Mouse (Mus musculus) C2C12 (cell line): ENCODE measurements around the gene Osgin1.

ENCODE experiments used
- CEBPB ChIP-seq: IDR thresholded peaks from one replicate; pipeline ENCODE4 v1.6.1; 2011; ENCODE audit warnings: low read depth, mild to moderate bottlenecking, control low read depth, moderate library complexity
- CTCF ChIP-seq: IDR thresholded peaks from one replicate; pipeline ENCODE4 v1.5.1; 2011; ENCODE audit not compliant: control insufficient read depth, insufficient read depth, insufficient read length
- MYOD1 ChIP-seq: IDR thresholded peaks from one replicate; pipeline ENCODE4 v1.6.1; 2011; ENCODE audit warnings: low read depth; ENCODE audit not compliant: control insufficient read depth, insufficient read length
- USF1 ChIP-seq: IDR thresholded peaks from one replicate; pipeline ENCODE4 v1.6.1; 2011; ENCODE audit warnings: low read depth, mild to moderate bottlenecking, control low read depth, moderate library complexity

DNA sequence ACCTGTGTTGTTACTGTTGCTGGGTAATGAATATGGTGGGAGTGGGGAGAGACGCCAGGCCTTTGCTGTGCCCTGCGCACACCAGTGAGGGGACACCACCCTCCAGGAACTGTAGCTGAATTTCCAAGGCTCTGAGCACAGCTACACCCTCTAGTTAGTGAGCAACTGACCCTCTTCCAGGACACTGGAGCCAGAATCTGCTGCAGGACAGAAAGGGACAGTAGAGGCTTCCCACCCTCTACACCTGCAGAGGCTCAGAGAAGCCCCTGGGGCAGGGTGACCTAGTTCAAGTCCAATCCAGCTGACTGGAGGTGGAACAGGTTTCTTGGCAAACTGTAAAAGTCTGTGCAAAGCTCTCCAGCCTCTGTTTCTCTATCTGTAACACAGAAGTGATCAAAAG is 5.5 kb downstream of the Osgin1 start:
- TF ChIP-seq USF1 (no peak), CEBPB (no peak), MYOD1 (no peak), CTCF (no peak)
